In the genomic region with DNA sequence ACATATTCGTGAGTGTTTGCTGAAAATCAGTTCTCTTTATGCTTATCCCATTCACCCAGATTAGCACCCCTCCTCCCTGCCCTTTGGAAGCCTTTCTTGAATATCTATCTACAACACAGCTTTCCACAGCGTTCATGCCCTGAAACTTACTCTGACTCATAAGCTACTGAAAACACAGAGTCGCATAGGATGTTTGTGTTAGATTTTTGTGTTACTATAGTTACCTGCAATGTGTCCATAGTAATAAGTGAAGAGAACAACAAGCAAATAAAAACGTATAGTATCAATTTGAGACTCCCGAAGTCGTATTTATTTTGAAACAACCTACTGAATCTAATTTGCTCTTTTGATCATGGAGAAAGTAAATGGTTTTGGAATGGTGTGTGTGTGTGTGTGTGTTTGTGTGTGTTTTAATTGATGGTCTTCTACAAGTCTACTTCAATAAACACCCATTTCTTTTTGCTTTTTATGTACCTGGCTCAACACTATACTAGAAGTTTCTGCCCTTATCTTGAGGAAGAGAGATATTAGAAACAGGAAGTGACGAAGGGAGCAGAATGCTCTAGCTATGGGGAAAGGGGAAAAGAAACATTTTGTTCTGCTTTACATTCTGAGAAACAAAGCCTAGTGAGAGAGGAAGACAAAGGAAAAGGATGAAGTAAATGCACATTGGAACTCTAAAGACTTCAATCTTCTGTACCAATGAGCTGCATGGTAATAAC, we compare ENCODE assay signal across 8 mouse cellular contexts. TPM values are rescaled to one million over a fixed set of nuclear protein-coding genes. Genes with fewer than 3 reads are reported as not detected.
DNase-seq lines count a peak whose midpoint lies in the region; ATAC-seq and TF ChIP-seq lines count a peak whose summit lies in the region.

No protein-coding gene starts in this region.

- peak overlapping the region; percentile 84 for H3K9ac ChIP-seq in heart, embryonic 16.5 days (ENCODE audit: low read length)

- peak overlapping the region; percentile 69 for H3K4me2 ChIP-seq in heart, embryonic 16.5 days (ENCODE audit: low read depth, low read length)

- H3K36me3 ChIP-seq in kidney, adult 2 months (ENCODE audit: control insufficient read depth, insufficient read depth, low read length) = no peaks in the 10 kb centered on the region
- no peaks in the 10 kb centered on the region for H3K36me3 ChIP-seq in heart, embryonic 16.5 days (ENCODE audit: control insufficient read depth, insufficient read depth)

- TF ChIP-seq POLR2A in kidney, adult 2 months (IDR thresholded peaks at IDR 0.05; ENCODE audit: low read depth, low read length) = no peak

- no peaks in the 10 kb centered on the region for H3K9me3 ChIP-seq in heart, embryonic 16.5 days (replicated peaks; ENCODE audit: control insufficient read depth, low read length)

- no peak for TF ChIP-seq CTCF in kidney, adult 2 months (conservative IDR thresholded peaks at IDR 0.05; ENCODE audit: insufficient read depth, insufficient read length, low read depth, low read length)

- 26% methylated on average over 7 of the region's 7 CpGs for WGBS in kidney, adult 2 months
- WGBS in heart, embryonic 16.5 days = 33% methylated on average over 7 of the region's 7 CpGs

- no peak overlapping the region; the same call in 1 of the 2 replicates for H3K27ac ChIP-seq in kidney, adult 2 months (ENCODE audit: insufficient read depth, low read depth, low read length)
- H3K27ac ChIP-seq in heart, embryonic 16.5 days (ENCODE audit: low read length) = peak overlapping the region; percentile 94

- DNase-seq in kidney, adult 2 months = no peak
- no peak for DNase-seq in kidney, adult 9 months
- peak; percentile 66 for DNase-seq in MN1 (ENCODE audit: low spot score)
- DNase-seq in lung, postnatal 36 days = peak; percentile 47
- no peak for DNase-seq in right cerebral cortex, postnatal 10 days (ENCODE audit: low spot score in 2 of 2)
- DNase-seq in gastrocnemius, postnatal 10 days = no peak
- DNase-seq in thymus, postnatal 14 days = no peak

- peak overlapping the region; percentile 34 for H3K4me3 ChIP-seq in kidney, adult 2 months (ENCODE audit: insufficient read depth, low read depth, low read length)
- peak overlapping the region; percentile 73 for H3K4me3 ChIP-seq in heart, embryonic 16.5 days (ENCODE audit: low read length)

- peaks cover 8% of the 10 kb centered on the region; the same call in 1 of the 2 replicates for H3K4me1 ChIP-seq in kidney, adult 2 months (ENCODE audit: control insufficient read depth, insufficient read depth, low read length)
- peaks cover 18% of the 10 kb centered on the region for H3K4me1 ChIP-seq in heart, embryonic 16.5 days (ENCODE audit: control insufficient read depth, insufficient read depth, low read length)

- H3K27me3 ChIP-seq in kidney, adult 2 months (replicated peaks; ENCODE audit: control insufficient read depth, insufficient read depth, low read length) = no peaks in the 10 kb centered on the region
- H3K27me3 ChIP-seq in heart, embryonic 16.5 days (ENCODE audit: control insufficient read depth, insufficient read depth, low read length) = no peaks in the 10 kb centered on the region

- ATAC-seq in heart, embryonic 16.5 days (replicated peaks; ENCODE audit: extremely low read depth, insufficient read depth, low FRiP score) = no peak

RNA-seq across cellular contexts. Expression of gene Elovl5, which starts 5.5 kb away (rescaled TPM):
- 67.2 and 70.0 TPM in 2 replicates for polyA plus RNA-seq in kidney, adult 2 months (2012; rRNA removed)
- polyA plus RNA-seq in heart, embryonic 16.5 days (2015; fragmentation: Nextera tagmentation; extraction: Ambion mirVana) = 62.2 and 67.3 TPM in 2 replicates
- total RNA-seq in gastrocnemius, postnatal 10 days (2021) = 10 to 100 TPM; 26.5 to 27.0 TPM

Comparison
In these comparisons a context has a peak if more than half of its experiments do, and no peak if none do; other contexts are left out.
1. DNase-seq: peak in MN1 (single experiment) and lung, postnatal 36 days (single experiment); none in kidney, adult 2 months (single experiment), kidney, adult 9 months (single experiment), right cerebral cortex, postnatal 10 days (0 of 2), gastrocnemius, postnatal 10 days (single experiment) and thymus, postnatal 14 days (single experiment).